Mouse (Mus musculus) neural tube, embryonic 11.5 days (tissue): ENCODE measurements around the gene Pigh. TPM values are rescaled to one million over a fixed set of nuclear protein-coding genes. Genes with fewer than 3 reads are reported as not detected.

Experiments used
- ATAC-seq: fragments of 200-750 bp; cut with Nextera tagmentation; 2 replicates; pipeline ENCODE4 v1.8.0; 2017; ENCODE audit warnings: moderate number of reproducible peaks, mild to moderate bottlenecking, moderate TSS enrichment, moderate library complexity; ENCODE audit not compliant: insufficient read depth, low FRiP score, low TSS enrichment
- DNase-seq: peaks from one replicate; pipeline ENCODE4 v3.0.0-alpha.2; 2015; ENCODE audit warnings: low spot score
- H3K27ac ChIP-seq: fragments of 300-500 bp; sonication (generic); 2 replicates; pipeline ENCODE4 v1.5.1; 2014; ENCODE audit warnings: low read depth, mild to moderate bottlenecking, low read length
- H3K27me3 ChIP-seq: fragments of 300-500 bp; sonication (generic); 2 replicates; pipeline ENCODE4 v1.6.1; 2014; ENCODE audit warnings: mild to moderate bottlenecking, low read length, mixed read lengths; ENCODE audit not compliant: control insufficient read depth, insufficient read depth
- H3K36me3 ChIP-seq: fragments of 300-500 bp; sonication (generic); 2 replicates; pipeline ENCODE4 v1.6.1; 2014; ENCODE audit warnings: mild to moderate bottlenecking, low read length, moderate library complexity, mixed read lengths; ENCODE audit not compliant: control insufficient read depth, insufficient read depth
- H3K4me1 ChIP-seq: fragments of 300-500 bp; sonication (generic); 2 replicates; pipeline ENCODE4 v1.6.1; 2014; ENCODE audit warnings: low read length, mixed read lengths; ENCODE audit not compliant: control insufficient read depth, insufficient read depth
- H3K4me2 ChIP-seq: fragments of 300-500 bp; sonication (generic); 2 replicates; pipeline ENCODE4 v1.6.1; 2014; ENCODE audit warnings: low read depth, mild to moderate bottlenecking, moderate library complexity
- H3K4me3 ChIP-seq: fragments of 300-500 bp; sonication (generic); 2 replicates; pipeline ENCODE4 v1.5.1; 2014; ENCODE audit warnings: low read depth, low read length
- H3K9ac ChIP-seq: fragments of 300-500 bp; sonication (generic); 2 replicates; pipeline ENCODE4 v1.6.1; 2014; ENCODE audit warnings: mild to moderate bottlenecking, low read length
- H3K9me3 ChIP-seq: fragments of 300-500 bp; sonication (generic); 2 replicates; pipeline ENCODE4 v1.6.1; 2016; ENCODE audit warnings: low read length; ENCODE audit not compliant: control insufficient read depth
- WGBS: fragments of 180-500 bp; shearing (Covaris S2); extraction: QIAGEN DNeasy Blood & Tissue Kit; methylation state at CpG from one replicate; pipeline ENCODE4 v1.1.7; 2014; 5-methylcytosine and 5-hydroxymethylcytosine counted together
- polyA plus RNA-seq: library from polyadenylated mRNA; unstranded; fragments of >200 nt; fragmentation: Nextera tagmentation; extraction: Ambion mirVana; gene quantifications from 2 replicates; pipeline ENCODE4 v1.2.1, GENCODE M21; 2014

Gene Pigh
- polyA plus RNA-seq, 1 experiment from 2014 or later: 26.5 TPM

DNA sequence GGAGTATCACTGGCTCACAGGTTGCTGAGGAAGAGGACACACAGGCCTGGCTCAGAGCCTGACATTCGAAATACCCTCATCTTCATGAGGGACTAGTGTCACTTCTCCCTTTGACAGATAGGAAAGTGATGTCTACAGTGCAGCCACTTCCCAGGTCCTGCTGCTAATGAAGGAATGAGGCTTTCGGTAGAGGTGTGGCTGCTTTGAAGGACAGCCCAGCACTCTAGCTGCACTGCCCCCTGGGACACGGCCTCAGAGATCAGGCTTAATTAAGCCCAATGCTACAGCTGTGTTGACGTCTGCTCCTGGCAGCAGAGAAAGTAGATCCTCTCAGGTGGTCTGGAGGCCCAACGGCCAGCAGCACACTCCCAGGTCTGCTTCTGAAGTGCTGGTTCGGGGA is 29.9 kb downstream of the Pigh start:
- DNase-seq (no peak), ATAC-seq (no peak)
- no peak overlapping the region for H3K4me3 ChIP-seq
- H3K27me3 ChIP-seq: no peaks in the 10 kb centered on the region
- H3K27ac ChIP-seq: no peak overlapping the region
- H3K9me3 ChIP-seq: no peaks in the 10 kb centered on the region
- no peak overlapping the region for H3K9ac ChIP-seq
- no peaks in the 10 kb centered on the region for H3K4me1 ChIP-seq
- WGBS: 88% methylated on average over 6 of the region's 6 CpGs
- no peaks in the 10 kb centered on the region; the same call in 1 of the 2 replicates for H3K36me3 ChIP-seq
- no peak overlapping the region for H3K4me2 ChIP-seq

DNA sequence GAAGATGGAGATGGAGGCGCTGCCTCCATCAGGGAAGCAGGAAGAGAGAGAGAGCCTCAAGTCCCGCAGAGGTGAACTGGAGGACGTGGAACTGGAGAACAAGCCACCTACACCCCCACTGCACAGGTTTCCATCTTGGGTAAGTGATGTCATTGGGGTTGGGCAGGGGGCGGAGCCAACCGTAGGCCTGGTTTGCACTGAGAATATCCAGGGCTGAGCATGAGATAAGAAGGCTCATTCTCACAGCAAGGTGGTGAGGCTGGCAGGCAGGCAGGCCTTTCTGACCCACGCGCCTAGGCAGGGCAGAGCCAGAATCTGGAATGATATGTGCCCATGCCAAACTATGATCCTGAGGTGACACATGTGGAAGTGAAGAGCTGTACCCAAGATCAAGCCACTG is 34.2 kb downstream of the Pigh start:
- no peaks in the 10 kb centered on the region for H3K27me3 ChIP-seq
- no peak overlapping the region for H3K4me3 ChIP-seq
- H3K9me3 ChIP-seq: no peaks in the 10 kb centered on the region
- 90% methylated on average over 7 of the region's 7 CpGs for WGBS
- H3K36me3 ChIP-seq: no peaks in the 10 kb centered on the region
- H3K27ac ChIP-seq: no peak overlapping the region
- no peaks in the 10 kb centered on the region for H3K4me1 ChIP-seq
- no peak for ATAC-seq
- no peak overlapping the region for H3K9ac ChIP-seq
- no peak overlapping the region for H3K4me2 ChIP-seq
- DNase-seq: no peak

- no peaks in the 10 kb centered on the region for H3K36me3 ChIP-seq
- no peaks in the 10 kb centered on the region for H3K4me1 ChIP-seq
- WGBS: 97% methylated on average over 2 of the region's 2 CpGs
- H3K27ac ChIP-seq: no peak overlapping the region
- no peak overlapping the region for H3K9ac ChIP-seq
- no peaks in the 10 kb centered on the region for H3K27me3 ChIP-seq
- ATAC-seq: no peak
- DNase-seq: no peak
- H3K4me3 ChIP-seq: no peak overlapping the region
- H3K9me3 ChIP-seq: no peaks in the 10 kb centered on the region
- no peak overlapping the region for H3K4me2 ChIP-seq
These were observed 37.4 kb downstream of the Pigh start for GRCm38 (mm10) chr12:79052073-79052472.

GRCm38 (mm10) chr12:79050545-79051212 is 38.8 kb downstream of the Pigh start:
- 94% methylated on average over 3 of the region's 3 CpGs for WGBS
- Histone ChIP-seq H3K4me3 (no peak overlapping the region), H3K36me3 (no peaks in the 10 kb centered on the region; the same call in 1 of the 2 replicates), H3K9me3 (no peaks in the 10 kb centered on the region), H3K4me2 (no peak overlapping the region), H3K27ac (no peak overlapping the region), H3K27me3 (no peaks in the 10 kb centered on the region), H3K9ac (no peak overlapping the region), H3K4me1 (no peaks in the 10 kb centered on the region)
- ATAC-seq: no peak
- DNase-seq: no peak

DNA sequence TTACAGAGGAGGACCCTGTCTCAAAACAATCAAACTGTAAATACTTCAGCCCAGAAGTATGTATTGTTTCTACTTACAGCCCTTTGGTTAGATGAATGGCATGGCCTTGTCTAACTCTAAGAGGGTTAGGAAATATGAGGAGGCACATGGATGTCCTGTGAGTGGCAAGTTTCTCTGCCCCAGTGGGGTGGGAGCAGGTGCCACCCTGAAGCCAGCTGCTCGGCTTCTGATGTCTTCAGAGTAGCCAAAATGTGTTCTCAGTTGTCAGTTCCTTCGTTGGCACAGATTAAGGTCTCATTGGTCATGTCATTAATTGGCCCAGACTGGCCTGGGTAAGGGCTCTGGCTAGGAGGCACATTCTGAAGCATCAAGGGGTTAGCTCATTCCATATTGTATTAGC is 39.6 kb downstream of the Pigh start:
- H3K27me3 ChIP-seq: no peaks in the 10 kb centered on the region
- WGBS: 74% methylated on average over 2 of the region's 2 CpGs
- H3K4me2 ChIP-seq: no peak overlapping the region
- no peak overlapping the region for H3K27ac ChIP-seq
- H3K4me3 ChIP-seq: no peak overlapping the region
- no peak overlapping the region for H3K9ac ChIP-seq
- no peaks in the 10 kb centered on the region for H3K4me1 ChIP-seq
- DNase-seq (no peak), ATAC-seq (no peak)
- H3K9me3 ChIP-seq: no peaks in the 10 kb centered on the region
- peaks cover 2% of the 10 kb centered on the region; the same call in 1 of the 2 replicates for H3K36me3 ChIP-seq

DNA sequence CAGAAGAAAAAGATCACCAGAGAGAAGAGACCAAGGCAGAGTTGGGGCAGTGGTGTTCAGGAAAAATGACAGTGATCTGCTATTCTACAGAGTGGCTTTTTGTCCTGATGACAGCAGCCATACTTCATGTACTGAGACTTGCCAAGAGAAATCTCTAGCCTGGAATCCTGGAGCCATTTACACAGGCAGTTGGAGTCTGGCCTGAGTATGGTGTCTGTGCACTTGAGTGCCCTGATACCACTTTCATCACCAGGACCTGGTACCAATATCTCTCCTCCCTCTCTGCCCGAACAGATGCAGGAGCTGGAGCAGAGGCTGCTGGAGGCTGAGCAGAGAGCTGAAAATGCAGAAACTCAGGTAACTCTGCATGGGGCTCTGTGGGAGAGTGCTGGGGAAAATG is 40.6 kb downstream of the Pigh start:
- DNase-seq: no peak
- WGBS: 80% methylated on average over 1 of the region's 1 CpGs

DNA sequence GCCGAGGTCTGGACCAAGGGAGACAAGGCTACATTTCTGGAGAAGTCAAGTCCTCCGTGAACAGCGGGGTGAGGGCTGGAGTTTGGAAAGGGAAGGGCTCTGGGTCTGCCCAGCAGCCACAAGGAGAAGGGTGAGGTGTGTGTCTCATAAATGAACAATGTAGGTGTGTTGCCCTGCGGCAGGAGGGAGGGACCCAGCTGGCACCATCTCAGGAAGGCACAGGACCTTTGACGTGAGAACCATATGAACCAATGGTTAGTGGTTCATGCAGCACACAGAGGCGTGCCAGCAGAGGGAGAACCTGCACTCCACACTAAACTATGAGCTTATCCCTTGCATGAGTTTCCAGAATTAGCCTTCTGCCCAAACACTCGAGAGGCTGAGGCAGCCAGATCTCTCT is 42.2 kb downstream of the Pigh start:
- no peaks in the 10 kb centered on the region for H3K4me1 ChIP-seq
- WGBS: 88% methylated on average over 7 of the region's 7 CpGs
- H3K36me3 ChIP-seq: peaks cover 4% of the 10 kb centered on the region; the same call in 1 of the 2 replicates
- DNase-seq (no peak), ATAC-seq (no peak)
- H3K9me3 ChIP-seq: no peaks in the 10 kb centered on the region
- no peak overlapping the region for H3K27ac ChIP-seq
- no peak overlapping the region for H3K9ac ChIP-seq
- H3K27me3 ChIP-seq: no peaks in the 10 kb centered on the region
- no peak overlapping the region for H3K4me3 ChIP-seq
- no peak overlapping the region for H3K4me2 ChIP-seq

More for the DNA sequence above, 40.6 kb downstream of the Pigh start:
- Histone ChIP-seq H3K9me3 (no peaks in the 10 kb centered on the region), H3K27ac (no peak overlapping the region), H3K9ac (no peak overlapping the region), H3K4me3 (no peak overlapping the region), H3K4me2 (no peak overlapping the region), H3K4me1 (no peaks in the 10 kb centered on the region), H3K27me3 (no peaks in the 10 kb centered on the region), H3K36me3 (peaks cover 4% of the 10 kb centered on the region; the same call in 1 of the 2 replicates)
- ATAC-seq: no peak

- no peaks in the 10 kb centered on the region for H3K27me3 ChIP-seq
- no peak overlapping the region for H3K9ac ChIP-seq
- no peak overlapping the region for H3K4me3 ChIP-seq
- 83% methylated on average over 6 of the region's 6 CpGs for WGBS
- H3K36me3 ChIP-seq: peaks cover 4% of the 10 kb centered on the region; the same call in 1 of the 2 replicates
- no peak overlapping the region for H3K27ac ChIP-seq
- H3K9me3 ChIP-seq: no peaks in the 10 kb centered on the region
- H3K4me1 ChIP-seq: no peaks in the 10 kb centered on the region
- ATAC-seq (no peak), DNase-seq (no peak)
- H3K4me2 ChIP-seq: no peak overlapping the region
These were observed 43.3 kb downstream of the Pigh start for GRCm38 (mm10) chr12:79046171-79046570.

GRCm38 (mm10) chr12:79044668-79045067 is 44.8 kb downstream of the Pigh start:
- no peak overlapping the region for H3K4me3 ChIP-seq
- H3K4me1 ChIP-seq: no peaks in the 10 kb centered on the region
- DNase-seq (no peak), ATAC-seq (no peak)
- peaks cover 4% of the 10 kb centered on the region; the same call in 1 of the 2 replicates for H3K36me3 ChIP-seq
- H3K9ac ChIP-seq: no peak overlapping the region
- no peak overlapping the region for H3K27ac ChIP-seq
- WGBS: 72% methylated on average over 8 of the region's 8 CpGs
- H3K27me3 ChIP-seq: no peaks in the 10 kb centered on the region
- no peak overlapping the region for H3K4me2 ChIP-seq
- no peaks in the 10 kb centered on the region for H3K9me3 ChIP-seq
